Mouse (Mus musculus) thymus, postnatal 0 days (tissue): ENCODE data around the gene Lin28b. TPM values are rescaled to one million over a fixed set of nuclear protein-coding genes. Genes with fewer than 3 reads are reported as not detected.
"Not testable (repeated sequence)": the region's sequence is repeated elsewhere in the genome, so short reads cannot be mapped to it uniquely, and the experiment has no call there.

Experiments
- DNase-seq: peaks from one replicate; pipeline ENCODE4 v3.0.0-alpha.2; 2015; ENCODE audit warnings: low spot score
- polyA plus RNA-seq: library from polyadenylated mRNA; unstranded; fragments of >200 nt; fragmentation: Nextera tagmentation; extraction: Ambion mirVana; gene quantifications from 2 replicates; pipeline ENCODE4 v1.2.1, GENCODE M21; 2015

Lin28b gene
- polyA plus RNA-seq, 1 experiment from 2014 or later = 3.1 TPM

DNA sequence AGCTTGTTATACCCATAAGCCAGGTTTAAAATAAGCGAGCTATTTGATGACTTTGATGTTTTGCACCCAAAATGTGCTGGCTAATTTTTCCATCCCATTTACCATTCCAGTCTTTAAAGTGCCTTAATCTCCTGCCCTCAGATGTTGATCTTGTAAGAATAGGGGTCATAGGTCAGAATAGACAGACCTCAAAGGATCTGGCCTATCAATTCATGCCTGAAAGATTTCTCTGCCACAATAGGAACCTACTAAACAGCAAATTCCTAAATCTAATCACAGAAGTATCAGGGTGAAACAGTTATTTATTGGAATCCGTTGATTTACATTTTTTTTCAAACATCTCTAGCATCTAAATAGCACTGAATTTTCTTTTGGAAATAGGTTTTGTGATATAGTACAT is 74.5 kb downstream of the Lin28b start:
- DNase-seq = no peak

DNA sequence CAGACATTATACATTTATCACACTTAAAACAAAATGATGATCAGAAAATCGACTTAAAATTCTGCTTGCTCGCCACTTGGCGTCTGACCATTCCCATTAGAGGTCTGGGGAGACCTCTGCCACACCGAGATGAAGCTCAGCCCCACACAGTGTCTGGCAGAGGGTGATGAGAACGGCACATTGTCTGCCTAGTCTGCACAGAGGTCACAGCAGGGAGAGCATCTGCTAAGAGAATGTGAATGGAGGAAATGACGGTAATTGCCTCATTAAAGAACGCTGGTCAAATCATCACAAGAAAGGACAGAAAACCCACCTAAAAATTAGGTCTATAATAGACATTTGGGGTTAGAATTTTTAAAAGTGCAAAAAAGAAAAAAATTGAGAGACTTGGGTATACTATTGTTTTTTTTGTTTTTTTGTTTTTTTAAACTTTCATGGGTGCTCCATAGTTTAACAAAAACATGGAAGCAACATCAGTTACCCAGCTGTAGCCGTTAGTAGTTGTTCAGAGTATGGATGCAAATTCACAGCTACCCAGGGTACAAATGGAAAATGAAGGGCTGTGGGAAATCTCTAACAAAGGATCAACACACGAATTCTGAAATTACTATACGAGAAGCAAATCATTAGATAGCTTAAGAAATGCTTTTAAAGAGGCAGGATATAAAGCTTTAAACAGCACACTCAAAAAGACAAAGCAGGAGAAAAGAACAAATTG is 75.4 kb downstream of the Lin28b start:
- no peak for DNase-seq

DNA sequence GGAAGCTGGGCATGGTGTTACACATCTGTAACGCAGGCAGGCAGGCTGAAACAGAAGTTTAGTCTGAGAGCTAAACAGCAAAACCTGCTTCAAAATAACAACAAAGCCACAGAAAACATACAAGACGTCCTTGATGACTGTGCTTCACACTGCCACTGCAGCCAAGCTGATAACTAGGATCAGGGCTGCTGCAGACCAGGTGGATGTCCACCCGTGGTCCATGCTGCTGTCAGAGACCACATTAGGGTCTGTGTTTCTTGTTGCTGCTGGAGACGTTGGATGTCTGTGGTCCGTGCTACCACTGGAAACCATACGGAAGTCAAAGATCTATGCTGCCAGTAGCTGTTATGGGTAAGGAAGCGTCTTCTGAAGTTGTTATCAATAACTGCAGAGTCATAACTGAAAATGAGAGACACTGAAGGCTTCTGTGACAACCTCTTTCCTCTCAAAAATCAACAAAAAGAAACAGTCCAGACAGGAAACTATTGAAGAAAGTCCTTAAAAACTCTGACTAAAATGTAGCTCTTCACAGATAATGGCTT is 86.4 kb downstream of the Lin28b start:
- DNase-seq = no peak

DNA sequence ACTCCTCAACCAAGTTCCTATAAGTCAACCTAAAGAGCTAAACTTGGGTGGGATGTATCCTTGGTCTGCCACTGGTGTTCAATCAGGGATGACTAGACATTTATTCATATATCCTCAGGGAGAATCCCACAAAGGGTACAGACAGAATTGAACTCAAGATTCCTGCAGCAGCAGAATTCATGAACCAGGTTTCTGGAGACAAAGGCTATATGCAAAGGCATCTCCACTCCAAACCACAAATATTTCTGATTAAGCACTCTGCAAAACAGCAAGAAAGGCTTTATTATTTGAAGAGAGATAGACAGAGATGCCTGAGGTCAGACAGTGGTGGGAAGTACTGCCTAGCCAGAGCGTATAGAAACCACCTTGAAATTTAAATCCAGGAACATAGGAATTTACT is 88.0 kb downstream of the Lin28b start:
- DNase-seq = no peak

DNA sequence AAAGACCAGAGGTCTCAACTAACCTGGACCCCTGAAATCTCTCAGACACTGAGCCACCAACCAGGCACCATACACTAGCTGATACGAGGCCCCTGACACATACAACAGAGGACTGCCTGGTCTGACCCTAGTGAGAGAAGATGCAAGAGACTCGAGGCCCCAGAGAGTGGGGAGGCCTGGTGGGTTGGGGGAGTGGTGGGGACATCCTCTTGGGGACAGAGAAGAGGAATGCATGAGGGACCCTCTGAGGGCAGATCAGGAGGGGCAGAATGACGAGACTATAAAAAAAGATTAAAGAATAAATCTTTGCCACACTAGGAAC is 103.6 kb downstream of the Lin28b start:
- DNase-seq = no peak

GRCm38 (mm10) chr10:45381937-45382636 is 104.1 kb downstream of the Lin28b start:
- DNase-seq = peak; percentile 4

GRCm38 (mm10) chr10:45378269-45378668 is 107.9 kb downstream of the Lin28b start:
- DNase-seq = no peak

DNA sequence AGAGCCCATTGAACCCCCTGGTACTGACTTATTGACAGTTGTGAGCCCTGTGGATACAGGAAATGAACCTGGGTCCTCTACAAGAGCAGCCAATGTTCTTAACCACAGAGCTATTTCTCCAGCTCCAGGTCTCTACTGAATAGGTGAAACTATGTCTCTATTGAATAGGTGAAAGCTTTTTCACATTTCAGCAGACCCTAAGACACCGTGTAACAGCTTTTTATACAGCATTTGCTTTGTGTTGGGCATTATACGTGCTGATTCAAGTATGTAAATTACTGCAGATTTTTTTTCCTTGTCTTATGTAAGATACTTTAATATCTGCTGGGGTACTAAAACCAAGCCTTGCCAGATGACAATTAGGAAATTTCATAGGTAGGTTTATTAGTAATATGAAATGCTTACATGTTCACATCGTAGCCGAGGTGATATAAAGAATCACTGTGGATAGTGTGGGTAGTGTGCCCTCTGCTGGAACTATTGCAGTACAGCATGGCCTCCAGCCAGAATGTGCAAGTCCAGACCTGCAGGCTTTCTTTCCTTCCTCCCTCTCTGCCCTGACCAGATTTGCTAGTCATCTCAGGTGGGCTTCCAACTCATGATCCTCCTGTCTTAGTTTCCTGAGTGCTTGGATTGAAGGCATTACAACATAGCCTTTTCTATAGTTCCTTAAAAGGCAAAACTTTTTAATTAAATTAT is 113.1 kb downstream of the Lin28b start:
- peak; percentile 63 for DNase-seq

- no peak for DNase-seq
Measured at GRCm38 (mm10) chr10:45370545-45370944, 115.7 kb downstream of the Lin28b start.

GRCm38 (mm10) chr10:45369639-45370038 is 116.6 kb downstream of the Lin28b start:
- DNase-seq = no peak

DNA sequence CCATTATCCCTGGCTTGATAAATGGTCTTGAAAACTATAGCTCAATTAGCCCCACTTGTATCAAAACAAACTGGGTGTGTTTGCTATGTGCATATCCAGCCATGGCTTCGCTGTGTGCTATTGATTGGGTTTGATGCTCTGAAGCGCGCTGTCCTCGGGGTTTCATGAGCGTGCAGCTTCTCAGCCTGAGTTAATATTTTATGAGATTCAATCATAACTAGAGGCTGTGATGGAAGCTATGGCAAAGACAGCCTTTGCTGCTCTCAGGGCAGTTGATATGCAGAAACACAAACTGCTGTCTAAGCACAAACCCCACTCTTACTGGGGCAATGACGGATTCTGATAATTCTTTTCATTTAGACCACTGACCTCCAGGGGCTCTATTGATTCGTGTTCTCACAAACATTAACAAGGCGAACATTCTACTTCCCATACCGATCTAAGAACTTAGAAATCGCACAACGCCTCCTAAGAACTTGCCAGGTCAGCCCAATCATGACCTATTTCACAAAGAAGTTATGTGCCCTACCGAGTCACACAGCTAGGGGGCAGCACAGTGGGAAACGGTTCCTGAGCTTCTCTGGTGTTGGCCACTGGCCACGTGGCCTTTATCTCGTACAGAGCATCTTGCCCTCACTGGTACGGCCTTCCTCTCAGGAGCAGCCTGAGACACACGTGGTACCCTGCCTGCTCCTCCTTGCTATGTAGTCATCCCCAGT is 119.0 kb downstream of the Lin28b start:
- no peak for DNase-seq

DNA sequence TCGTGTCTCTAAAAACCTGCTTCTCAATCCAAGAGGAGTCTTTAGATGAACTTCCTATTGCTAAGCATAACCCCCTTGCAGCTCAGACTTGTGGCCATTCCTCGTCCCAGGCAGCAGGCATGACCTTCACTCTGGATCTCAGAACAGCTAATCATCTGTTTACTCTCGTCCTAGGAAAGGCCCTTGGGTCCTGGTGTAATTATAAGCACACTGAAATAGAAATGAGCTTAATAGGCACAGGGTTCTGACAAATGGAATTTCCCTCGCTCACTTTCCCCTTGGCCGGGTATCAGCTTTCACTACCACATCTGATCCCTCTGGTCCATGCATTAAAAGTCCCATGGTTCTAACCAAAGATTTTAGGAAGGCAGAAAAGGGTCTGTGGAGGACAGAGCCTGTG is 122.8 kb downstream of the Lin28b start:
- no peak for DNase-seq

DNA sequence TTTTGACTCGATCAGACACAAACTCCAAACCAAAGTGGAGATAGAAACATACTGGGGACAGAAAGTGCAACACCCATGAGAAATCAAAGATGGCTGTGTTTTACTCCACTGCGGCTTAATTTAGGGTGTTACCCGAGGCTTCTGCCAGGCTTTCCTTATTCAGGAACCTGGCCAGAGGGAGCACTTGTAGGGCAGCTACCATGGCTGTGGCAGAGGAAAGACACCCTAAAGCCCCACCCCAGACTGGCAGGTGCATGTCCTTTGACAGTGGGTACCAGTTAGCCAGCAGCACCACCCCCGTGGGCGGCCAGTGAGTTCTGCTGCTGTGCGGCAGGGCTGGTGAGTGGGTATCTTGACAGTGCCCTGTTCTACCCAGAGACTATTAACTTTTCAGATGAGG is 130.1 kb downstream of the Lin28b start:
- no peak for DNase-seq

- DNase-seq = not testable (repeated sequence)
Measured at GRCm38 (mm10) chr10:45348143-45348542, 138.1 kb downstream of the Lin28b start.

DNA sequence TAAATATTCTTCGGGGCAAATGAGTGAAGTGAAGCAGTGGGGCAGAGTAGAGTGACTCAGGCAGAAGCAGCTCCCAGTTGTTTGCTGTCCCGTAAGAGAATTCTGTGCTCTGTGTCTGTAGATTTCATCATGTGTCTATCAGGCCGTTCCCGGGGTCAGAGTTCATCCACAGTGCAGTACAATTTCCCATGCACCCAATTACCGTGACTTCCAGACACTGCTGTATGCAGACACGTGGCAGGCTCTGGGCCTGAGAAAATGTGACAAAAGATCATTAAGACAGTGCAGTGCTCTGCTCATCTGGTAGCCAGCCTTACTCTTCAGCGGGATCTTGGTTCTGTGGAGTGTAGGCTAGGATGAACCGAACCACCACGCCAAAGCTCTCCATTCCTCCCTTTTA is 141.0 kb downstream of the Lin28b start:
- DNase-seq = no peak

GRCm38 (mm10) chr10:45344381-45344780 is 141.8 kb downstream of the Lin28b start:
- no peak for DNase-seq

DNA sequence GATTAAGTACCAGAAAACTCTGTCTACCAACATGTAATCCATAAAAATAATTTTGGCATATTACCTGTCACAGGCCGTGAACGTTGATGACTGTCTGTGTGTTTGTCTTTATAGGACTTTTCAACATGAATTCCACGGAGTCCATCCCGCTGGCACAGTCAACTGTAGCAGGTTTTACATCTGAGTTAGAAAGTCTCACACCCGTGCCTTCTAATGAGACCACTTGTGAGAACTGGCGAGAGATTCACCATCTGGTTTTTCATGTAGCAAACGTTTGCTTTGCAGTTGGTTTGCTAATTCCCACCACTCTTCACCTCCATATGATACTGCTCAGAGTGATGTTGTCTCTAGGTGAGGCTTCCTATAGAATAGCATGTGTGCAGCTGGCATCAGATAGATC is 147.1 kb downstream of the Lin28b start:
- DNase-seq = no peak

GRCm38 (mm10) chr10:45335434-45336422 is 150.5 kb downstream of the Lin28b start, which contains the start of gene Bves:
TSS of gene Bves (plus strand) at chr10:45335772.
- DNase-seq = no peak

DNA sequence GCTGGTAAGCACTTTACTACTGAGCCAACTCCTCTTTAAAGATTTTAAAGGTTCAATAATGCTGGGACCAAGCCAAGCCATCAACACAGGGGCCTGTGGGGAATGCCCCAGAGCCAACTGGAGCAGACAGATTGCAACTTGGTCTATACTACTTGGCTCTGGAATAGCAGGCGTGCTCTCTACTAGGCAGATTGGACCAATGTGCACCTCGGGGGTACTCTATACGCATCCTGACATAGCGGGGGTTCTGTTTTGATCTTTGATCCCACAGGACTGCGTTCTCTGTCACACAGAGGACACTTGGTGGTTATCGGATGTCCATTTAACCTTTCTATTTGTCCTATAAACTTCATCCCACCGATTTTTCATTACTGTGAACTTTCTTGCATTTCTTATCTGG is 151.3 kb downstream of the Lin28b start:
- DNase-seq = no peak
